Mouse (Mus musculus): ENCODE measurements at regions not wholly inside any gene's neighbourhood (a gene's known extent, or its start where the extent isn't known, plus 50 kb on each side); places are given as distances from the start of the nearest gene placed in this dataset.
A peak's percentile ranks its signal among the peaks of the same experiment; 100 is the strongest.
"Not testable (repeated sequence)": the region's sequence is repeated elsewhere in the genome, so short reads cannot be mapped to it uniquely, and the experiment has no call there.

DNA sequence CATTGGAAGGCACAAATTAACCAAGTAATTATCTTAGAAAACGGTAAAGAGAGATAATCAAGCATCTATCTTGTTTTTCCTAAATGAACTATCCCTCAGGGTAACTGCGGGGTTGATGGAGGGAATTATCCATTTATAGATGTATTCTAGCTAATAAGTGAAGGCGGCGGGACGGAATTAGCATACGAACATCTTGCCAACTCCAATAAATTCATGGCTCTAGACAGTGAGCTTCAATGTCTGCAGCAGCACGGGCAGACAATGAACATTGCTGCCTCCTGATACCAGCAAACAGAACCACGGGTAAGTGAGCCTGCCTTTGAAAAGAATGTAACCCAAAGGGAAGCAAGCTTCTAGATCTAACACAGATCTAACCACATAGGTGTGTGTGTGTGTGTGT is 66.9 kb upstream of the Nmnat3 start:
- H3K9me3 ChIP-seq (ENCODE audit: control insufficient read depth, low read length) = no peaks in the 10 kb centered on the region
- H3K27ac ChIP-seq (replicated peaks; ENCODE audit: low read depth, low read length) = no peak overlapping the region
- H3K4me3 ChIP-seq (replicated peaks; ENCODE audit: low read length) = no peak overlapping the region
- H3K4me2 ChIP-seq (replicated peaks; ENCODE audit: low read depth, low read length, severe bottlenecking) = no peak overlapping the region
- DNase-seq (ENCODE audit: low spot score) = no peak
- WGBS = 77% methylated on average over 8 of the region's 8 CpGs
- H3K9ac ChIP-seq (ENCODE audit: low read depth, low read length, severe bottlenecking) = no peak overlapping the region
- no peak for TF ChIP-seq POLR2A (IDR thresholded peaks at IDR 0.05; ENCODE audit: borderline replicate concordance, extremely low read depth, insufficient read depth, insufficient read length)
- no peaks in the 10 kb centered on the region for H3K36me3 ChIP-seq (ENCODE audit: control insufficient read depth, insufficient read depth, low read length)
- ATAC-seq (ENCODE audit: low FRiP score, low read depth) = no peak
- no peaks in the 10 kb centered on the region for H3K4me1 ChIP-seq (ENCODE audit: control insufficient read depth, insufficient read depth, low read length)
- H3K27me3 ChIP-seq (ENCODE audit: control insufficient read depth, insufficient read depth, low read length) = no peaks in the 10 kb centered on the region

DNA sequence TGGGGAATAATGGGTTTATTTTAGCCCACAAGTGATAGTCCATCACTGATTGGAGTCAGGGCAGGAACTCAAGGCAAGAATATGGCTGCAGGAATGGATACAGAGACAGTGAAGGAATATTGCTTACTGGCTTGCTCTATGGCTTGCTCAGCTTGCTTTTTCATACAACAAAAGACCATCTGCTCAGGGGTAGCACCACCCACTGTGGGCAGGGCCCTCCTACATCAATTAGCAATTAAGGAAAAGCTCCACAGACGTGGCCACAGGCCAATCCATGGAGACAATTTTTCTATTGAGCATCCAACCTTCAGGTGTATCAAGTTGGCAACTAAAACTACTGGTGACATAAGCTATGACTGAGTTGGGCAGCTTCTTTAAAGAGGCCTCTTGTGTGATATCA is 65.5 kb upstream of the Nmnat3 start:
- H3K4me2 ChIP-seq (replicated peaks; ENCODE audit: low read depth, low read length, severe bottlenecking) = no peak overlapping the region
- DNase-seq (ENCODE audit: low spot score) = no peak

GRCm38 (mm10) chr9:98228226-98228625 is 59.0 kb upstream of the Nmnat3 start:
- no peak for TF ChIP-seq POLR2A (IDR thresholded peaks at IDR 0.05; ENCODE audit: borderline replicate concordance, extremely low read depth, insufficient read depth, insufficient read length)
- no peak overlapping the region for H3K4me2 ChIP-seq (replicated peaks; ENCODE audit: low read depth, low read length, severe bottlenecking)
- H3K27me3 ChIP-seq (ENCODE audit: control insufficient read depth, insufficient read depth, low read length) = no peaks in the 10 kb centered on the region
- no peak overlapping the region for H3K4me3 ChIP-seq (replicated peaks; ENCODE audit: low read length)
- ATAC-seq (ENCODE audit: low FRiP score, low read depth) (no peak), DNase-seq (ENCODE audit: low spot score) (no peak)
- H3K36me3 ChIP-seq (ENCODE audit: control insufficient read depth, insufficient read depth, low read length) = no peaks in the 10 kb centered on the region
- WGBS = 91% methylated on average over 3 of the region's 3 CpGs
- no peaks in the 10 kb centered on the region for H3K9me3 ChIP-seq (ENCODE audit: control insufficient read depth, low read length)
- H3K9ac ChIP-seq (ENCODE audit: low read depth, low read length, severe bottlenecking) = no peak overlapping the region
- no peaks in the 10 kb centered on the region for H3K4me1 ChIP-seq (ENCODE audit: control insufficient read depth, insufficient read depth, low read length)
- H3K27ac ChIP-seq (replicated peaks; ENCODE audit: low read depth, low read length) = no peak overlapping the region

More for the DNA sequence above, 65.5 kb upstream of the Nmnat3 start:
- Histone ChIP-seq H3K4me1 (ENCODE audit: control insufficient read depth, insufficient read depth, low read length) (no peaks in the 10 kb centered on the region), H3K9ac (ENCODE audit: low read depth, low read length, severe bottlenecking) (no peak overlapping the region), H3K36me3 (ENCODE audit: control insufficient read depth, insufficient read depth, low read length) (no peaks in the 10 kb centered on the region), H3K27ac (replicated peaks; ENCODE audit: low read depth, low read length) (no peak overlapping the region), H3K9me3 (ENCODE audit: control insufficient read depth, low read length) (no peaks in the 10 kb centered on the region), H3K4me3 (replicated peaks; ENCODE audit: low read length) (no peak overlapping the region), H3K27me3 (ENCODE audit: control insufficient read depth, insufficient read depth, low read length) (no peaks in the 10 kb centered on the region)
- WGBS = 11% methylated on average over 1 of the region's 1 CpGs
- TF ChIP-seq POLR2A (IDR thresholded peaks at IDR 0.05; ENCODE audit: borderline replicate concordance, extremely low read depth, insufficient read depth, insufficient read length) = no peak
- no peak for ATAC-seq (ENCODE audit: low FRiP score, low read depth)

- no peaks in the 10 kb centered on the region for H3K27me3 ChIP-seq (ENCODE audit: control insufficient read depth, insufficient read depth, low read length)
- ATAC-seq (ENCODE audit: low FRiP score, low read depth) (peak; percentile 44; the same call in 1 of the 2 replicates), DNase-seq (ENCODE audit: low spot score) (no peak)
- H3K4me2 ChIP-seq (replicated peaks; ENCODE audit: low read depth, low read length, severe bottlenecking) = no peak overlapping the region
- no peak overlapping the region for H3K27ac ChIP-seq (replicated peaks; ENCODE audit: low read depth, low read length)
- WGBS = 76% methylated on average over 7 of the region's 7 CpGs
- no peak overlapping the region for H3K4me3 ChIP-seq (replicated peaks; ENCODE audit: low read length)
- H3K4me1 ChIP-seq (ENCODE audit: control insufficient read depth, insufficient read depth, low read length) = no peaks in the 10 kb centered on the region
- H3K9me3 ChIP-seq (ENCODE audit: control insufficient read depth, low read length) = no peaks in the 10 kb centered on the region
- no peak for TF ChIP-seq POLR2A (IDR thresholded peaks at IDR 0.05; ENCODE audit: borderline replicate concordance, extremely low read depth, insufficient read depth, insufficient read length)
- H3K9ac ChIP-seq (ENCODE audit: low read depth, low read length, severe bottlenecking) = no peak overlapping the region
- H3K36me3 ChIP-seq (ENCODE audit: control insufficient read depth, insufficient read depth, low read length) = no peaks in the 10 kb centered on the region
These were observed 58.3 kb upstream of the Nmnat3 start for GRCm38 (mm10) chr9:98228907-98229306.

DNA sequence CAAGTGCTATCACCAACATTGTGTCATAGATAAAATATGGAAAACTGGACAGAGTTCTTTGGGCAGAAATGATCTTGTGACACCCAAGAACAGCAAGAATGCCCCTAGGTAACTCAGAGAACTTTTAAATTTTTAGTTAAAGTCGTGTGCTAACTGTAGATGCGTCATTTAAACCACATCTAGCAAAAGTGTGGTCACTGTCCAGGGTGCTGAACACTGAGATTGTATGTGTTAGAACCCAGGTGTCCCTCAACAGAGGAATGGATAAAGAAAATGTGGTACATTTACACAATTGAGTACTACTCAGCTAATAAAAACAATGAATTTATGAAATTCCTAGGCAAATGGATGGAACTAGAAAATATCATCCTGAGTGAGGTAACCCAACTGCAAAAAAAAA is 52.5 kb upstream of the Nmnat3 start:
- H3K4me2 ChIP-seq (replicated peaks; ENCODE audit: low read depth, low read length, severe bottlenecking); H3K9me3 ChIP-seq (ENCODE audit: control insufficient read depth, low read length); H3K27ac ChIP-seq (replicated peaks; ENCODE audit: low read depth, low read length); H3K4me1 ChIP-seq (ENCODE audit: control insufficient read depth, insufficient read depth, low read length); H3K9ac ChIP-seq (ENCODE audit: low read depth, low read length, severe bottlenecking); H3K4me3 ChIP-seq (replicated peaks; ENCODE audit: low read length); H3K27me3 ChIP-seq (ENCODE audit: control insufficient read depth, insufficient read depth, low read length); ATAC-seq (ENCODE audit: low FRiP score, low read depth); H3K36me3 ChIP-seq (ENCODE audit: control insufficient read depth, insufficient read depth, low read length): not testable (repeated sequence)
- DNase-seq (ENCODE audit: low spot score) = peak; percentile 83
- WGBS = 27% methylated on average over 2 of the region's 2 CpGs

All from limb, embryonic 14.5 days (tissue).